Mouse (Mus musculus) bone marrow, adult 2 months (tissue): ENCODE data around the gene Tifa.

Experiments used
- CTCF ChIP-seq: fragments of 200-500 bp; IDR thresholded peaks from 2 replicates; pipeline ENCODE4 v1.5.1; 2011; ENCODE audit warnings: low read length, control low read depth; ENCODE audit not compliant: control insufficient read depth, insufficient read depth
- POLR2A ChIP-seq: fragments of 200-500 bp; IDR thresholded peaks from 2 replicates; pipeline ENCODE4 v1.6.1; 2011; ENCODE audit warnings: low read depth, mild to moderate bottlenecking, control low read depth, low read length, borderline replicate concordance; ENCODE audit not compliant: control insufficient read depth

DNA sequence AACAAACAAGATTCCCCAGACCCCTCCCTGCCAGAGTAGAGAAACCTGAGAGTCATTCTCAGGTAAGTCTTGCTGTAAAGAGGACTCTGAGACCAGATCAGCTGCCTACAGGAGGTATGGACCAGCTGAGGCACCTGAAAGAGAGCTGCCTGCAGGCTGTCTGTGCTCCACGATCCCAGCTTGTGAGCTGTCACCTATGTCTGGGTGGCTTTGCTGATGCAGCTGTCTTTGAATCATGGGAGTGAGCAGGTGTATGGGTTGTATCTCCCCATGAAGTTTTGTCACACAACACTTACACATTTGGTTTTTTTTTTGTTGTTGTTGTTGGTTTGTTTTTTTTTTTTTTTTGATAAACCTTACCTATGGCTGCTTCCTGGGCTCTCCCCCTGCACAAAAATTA is 30.8 kb downstream of the Tifa start:
- TF ChIP-seq CTCF (no peak), POLR2A (no peak)
